Mouse (Mus musculus) heart, adult 18-20 months (tissue): ENCODE data around the gene Cib3. TPM values are rescaled to one million over a fixed set of nuclear protein-coding genes. Genes with fewer than 3 reads are reported as not detected.

Experiments
- DNase-seq, 2 experiments: peaks; one replicate each; pipeline ENCODE4 v3.0.0; 2021 to 2022; ENCODE audit warnings: mixed read lengths in 1 of 2
- total RNA-seq, 2 experiments: library from RNA; stranded (reverse); gene quantifications; 2 replicates each; pipeline ENCODE4 v1.2.3; 2021

Gene Cib3
- total RNA-seq, 2 experiments from 2014 or later: 0.62 to 1.7 TPM

DNA sequence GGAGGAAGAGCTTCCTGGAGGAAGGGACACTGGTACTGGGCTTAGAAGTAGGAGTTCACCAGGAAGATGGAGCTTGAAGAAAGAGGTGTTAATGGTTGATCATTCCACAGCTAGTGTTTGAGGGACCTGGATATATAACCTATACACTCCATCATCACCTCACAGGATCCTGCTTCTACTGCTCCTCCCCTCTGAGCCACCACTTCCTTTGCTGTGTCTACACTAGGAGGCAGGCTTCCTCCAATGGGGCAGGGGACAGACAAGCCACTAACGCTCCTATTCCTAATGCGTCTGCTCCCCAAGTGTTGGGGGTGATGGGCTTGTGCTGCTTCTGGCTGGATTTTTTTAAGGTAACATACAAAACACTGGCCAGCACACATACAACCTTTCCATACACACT lies 1.9 kb downstream of the Cib3 start:
- no peak for DNase-seq

DNA sequence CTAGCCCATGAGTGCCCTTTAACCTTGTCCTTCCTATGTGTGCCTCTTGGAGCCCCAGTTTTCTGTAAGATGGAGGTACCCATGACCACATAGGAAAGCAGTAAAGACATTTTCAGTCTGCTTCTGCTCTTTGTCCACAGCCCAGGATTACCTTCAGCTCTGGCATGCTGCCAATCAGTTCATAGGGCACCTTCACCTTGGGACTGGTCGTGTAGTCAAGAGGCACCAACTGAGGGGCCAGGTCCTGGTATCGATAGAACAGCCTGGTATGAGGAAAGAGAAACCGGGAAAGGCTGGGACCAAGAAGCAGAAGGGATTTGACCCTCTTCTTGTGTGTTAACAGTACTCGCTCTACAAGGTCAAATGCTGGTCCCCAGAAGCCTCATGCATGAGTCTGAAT lies 2.4 kb downstream of the Cib3 start:
- no peak for DNase-seq

DNA sequence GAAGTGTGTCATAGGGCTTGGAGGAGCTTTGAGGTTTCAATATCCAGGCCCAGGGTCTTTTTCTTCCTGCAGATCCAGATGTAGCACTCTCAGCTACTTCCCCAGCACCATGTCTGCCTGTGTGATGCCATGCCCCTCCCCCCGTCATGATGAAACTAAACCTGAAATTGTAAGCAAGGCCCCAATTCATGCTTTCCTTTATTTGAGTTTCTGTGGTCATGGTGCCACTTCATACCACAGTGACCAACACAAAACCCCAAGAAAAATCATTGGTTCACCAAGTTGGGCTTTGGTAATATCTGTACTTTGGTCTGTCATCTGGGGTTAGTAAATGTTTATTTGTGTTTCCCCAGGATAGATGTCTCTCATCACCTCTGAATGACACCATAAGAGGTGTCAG lies 4.1 kb downstream of the Cib3 start:
- no peak for DNase-seq

DNA sequence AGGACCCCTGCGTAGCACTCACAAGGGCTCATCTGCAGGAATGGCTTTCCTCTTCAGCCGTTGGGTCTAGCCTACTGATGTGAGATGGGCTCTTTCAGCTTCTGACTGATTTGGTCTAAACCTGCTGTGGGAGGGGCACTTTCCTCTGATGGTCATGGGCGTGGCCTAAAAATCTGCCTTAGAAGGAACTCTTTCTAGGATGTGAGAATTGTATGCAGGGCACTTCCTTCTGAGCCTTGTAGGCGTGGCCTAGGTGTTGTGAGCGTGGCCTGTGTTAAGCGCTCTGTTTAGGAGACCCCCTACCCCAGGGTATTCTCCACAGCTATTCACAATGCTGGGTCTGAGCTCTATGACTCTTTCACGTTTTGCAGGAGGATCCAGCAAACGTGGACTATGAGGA lies 14.6 kb downstream of the Cib3 start:
- DNase-seq: no peak

DNA sequence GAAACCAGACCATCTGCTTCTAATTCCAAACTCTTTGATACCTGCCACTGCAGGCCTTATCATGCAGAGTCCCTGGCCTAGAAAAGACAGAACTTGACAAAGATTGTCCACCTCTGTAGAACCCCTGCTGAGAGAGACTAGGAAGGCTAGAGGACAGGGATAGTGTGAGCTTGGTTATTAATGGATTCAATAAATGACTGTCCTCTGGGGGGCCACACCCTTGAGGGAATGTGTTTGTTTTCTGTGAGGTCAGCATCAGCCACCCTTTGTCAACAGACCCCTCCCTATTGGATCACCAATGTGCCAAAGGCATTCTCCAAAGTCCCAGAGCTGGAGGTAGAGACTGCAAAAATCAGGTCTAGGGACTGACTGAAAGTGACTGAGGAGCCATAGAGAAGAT lies 20.6 kb downstream of the Cib3 start:
- DNase-seq: no peak

DNA sequence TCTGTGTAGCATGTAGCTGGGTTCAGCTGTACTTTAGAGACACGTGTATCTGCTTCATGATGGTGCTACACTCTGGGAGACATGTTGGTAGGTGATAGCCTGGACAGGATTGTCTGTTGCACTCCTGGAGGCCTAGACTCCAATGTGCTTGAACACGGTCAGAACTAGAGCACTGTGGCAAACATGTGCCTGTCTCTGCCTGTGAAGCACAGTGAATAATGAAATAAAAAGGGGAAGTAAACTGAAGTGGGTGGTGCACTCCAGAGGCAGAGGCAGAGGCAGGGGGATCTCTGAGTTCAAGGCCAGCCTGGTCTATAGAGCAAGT lies 22.5 kb downstream of the Cib3 start:
- DNase-seq: no peak

DNA sequence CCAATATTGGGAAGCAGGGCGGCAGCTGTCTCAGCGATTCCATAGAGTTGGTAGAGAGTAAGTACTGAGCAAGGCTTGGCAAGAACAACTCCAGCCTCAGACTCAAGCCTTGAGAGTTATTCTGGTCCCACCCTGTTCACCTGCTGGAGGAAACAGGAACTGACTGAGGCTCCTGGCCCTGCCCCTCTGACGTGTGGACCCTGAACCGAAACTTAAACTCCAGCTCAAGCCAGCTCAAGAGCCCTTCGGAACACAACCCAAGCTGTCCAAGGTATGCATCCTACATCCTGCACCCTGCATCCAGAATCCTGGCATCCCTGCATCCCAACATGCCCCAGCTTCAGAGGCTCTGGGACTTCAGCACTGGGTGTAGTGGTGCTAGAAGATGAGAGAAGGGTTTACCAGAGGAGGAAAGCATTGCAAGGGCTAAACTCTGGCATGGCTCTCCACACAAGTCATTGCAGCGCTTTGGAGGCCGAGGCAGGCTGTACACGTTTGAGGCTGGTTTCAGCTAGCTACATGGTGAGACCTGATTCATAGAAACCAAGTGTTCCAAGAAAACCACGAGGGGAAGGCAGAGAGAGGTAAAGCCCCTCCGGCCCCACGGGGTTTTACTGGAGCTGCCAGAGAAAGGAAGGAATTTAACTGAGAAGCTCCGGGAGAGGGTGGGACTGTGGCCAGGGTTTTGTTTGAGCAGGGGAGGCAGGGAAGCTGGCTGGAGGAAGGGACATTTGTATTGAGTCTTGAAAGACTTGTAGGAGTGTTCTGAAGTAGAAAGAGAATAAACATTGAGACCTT lies 23.0 kb downstream of the Cib3 start, which contains the start of gene Hsh2d:
TSS of gene Hsh2d (plus strand) at position 222 of the 798 bp plus-strand sequence.
- DNase-seq: no peak

DNA sequence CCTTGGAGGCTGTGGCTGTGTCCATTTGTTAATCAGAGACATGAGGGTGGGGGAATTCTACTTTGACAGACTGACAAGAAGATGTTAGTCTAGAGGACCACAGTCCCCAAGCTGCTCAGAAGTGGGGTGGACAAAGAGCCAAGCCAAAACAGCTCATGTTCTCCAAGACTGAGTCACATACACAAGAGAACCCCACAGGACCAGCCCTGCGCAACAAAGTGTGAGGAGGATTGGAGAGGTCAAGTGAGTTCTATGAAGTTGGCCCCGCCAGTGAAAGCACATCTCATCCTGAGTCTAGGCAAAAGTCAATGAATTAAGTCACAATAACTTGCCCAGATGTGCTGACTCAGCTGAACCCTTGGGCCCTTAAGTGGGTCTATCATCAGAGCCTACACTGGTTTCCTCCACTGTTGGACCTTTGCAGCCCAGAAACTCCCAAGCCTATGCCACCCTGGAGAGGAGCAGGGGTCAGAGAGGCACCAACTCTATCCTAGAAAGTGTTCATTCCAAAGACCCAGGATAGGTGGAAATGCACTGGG lies 24.8 kb downstream of the Cib3 start:
- peak in 1 of 2 experiments; percentile 14 for DNase-seq

DNA sequence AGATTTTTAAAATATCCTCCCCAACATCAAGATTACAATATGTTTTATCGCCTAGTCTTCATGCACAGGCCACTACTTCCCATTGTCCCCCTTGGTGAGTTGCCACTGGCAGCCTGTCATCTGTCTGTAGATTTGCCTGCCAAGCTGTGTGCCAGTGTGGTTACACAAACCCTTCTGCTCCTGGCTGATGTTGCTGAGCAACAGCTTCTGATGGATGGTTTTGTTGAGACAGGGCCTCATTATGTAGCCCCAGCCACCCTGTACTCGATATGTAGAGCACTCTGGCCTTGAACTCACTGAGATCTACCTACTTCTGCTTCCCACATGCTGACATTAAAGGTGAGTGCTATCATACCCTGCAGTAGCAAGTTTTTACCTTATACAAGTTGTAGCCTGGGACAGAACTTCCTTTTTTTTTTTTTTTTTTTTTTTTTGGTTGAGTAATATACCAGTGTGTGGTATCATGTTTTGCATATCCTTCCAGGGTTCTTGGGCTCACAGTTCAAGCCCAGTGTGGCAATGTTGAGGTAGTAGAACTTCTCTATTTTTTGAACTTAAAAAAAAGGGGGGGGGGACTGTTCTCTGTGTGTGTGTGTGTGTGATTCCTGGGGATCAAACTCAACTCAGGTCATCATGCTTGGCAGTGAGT lies 29.0 kb downstream of the Cib3 start:
- no peak for DNase-seq

DNA sequence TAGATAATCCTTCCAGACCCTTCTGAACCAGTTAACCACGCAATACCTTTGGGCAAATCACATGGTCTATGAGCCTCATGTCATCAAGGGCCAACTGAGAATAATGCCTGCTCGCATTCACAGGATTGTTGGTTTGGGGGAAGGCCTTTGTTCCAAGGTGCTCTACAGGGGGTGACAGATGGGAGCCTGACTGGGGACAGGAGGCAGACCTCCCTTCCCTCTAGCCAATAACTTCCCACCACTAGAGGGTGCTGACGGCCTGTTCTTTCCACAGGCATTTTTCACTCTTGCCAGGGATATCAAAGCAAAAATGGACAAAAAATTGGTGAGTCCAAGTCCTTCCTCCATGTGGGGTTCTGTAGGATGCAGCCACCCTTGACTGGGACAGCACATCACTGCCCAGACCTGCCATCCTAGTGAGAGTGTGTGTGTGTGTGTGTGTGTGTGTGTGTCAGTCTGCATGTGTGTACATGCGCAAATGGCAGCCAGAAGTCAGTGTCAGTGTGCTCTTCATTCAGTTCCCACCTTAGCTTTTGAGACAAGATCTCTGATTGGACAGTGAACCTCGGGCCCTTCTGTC lies 35.2 kb downstream of the Cib3 start:
- DNase-seq: peak; percentile 80 to 92

DNA sequence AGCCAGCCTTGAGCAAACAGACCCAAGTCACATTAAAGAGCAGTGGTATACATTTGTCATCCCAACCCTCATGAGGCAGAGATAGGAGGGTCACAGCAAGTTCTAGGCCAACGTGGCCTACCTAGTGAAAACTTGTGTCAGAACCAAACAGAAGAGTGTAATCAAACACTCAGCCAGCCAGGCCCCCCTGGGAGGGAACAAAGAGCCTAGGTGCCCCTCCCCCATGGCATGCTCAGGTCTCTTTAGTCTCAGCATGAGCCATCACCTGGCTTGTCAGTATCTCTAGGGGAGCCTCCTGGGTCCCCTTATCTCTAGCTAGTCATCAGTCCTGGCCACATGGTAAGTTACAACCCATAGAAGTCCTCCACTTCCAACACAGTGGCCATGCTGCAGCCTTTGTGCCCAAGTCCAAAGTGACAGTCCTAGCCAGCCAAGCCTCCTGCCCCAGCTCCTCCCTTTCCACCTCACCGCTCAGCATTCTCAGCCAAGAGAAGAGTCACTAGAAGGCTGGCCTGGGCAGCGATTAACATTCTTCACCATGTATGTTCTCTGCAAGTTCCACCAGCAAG lies 42.9 kb downstream of the Cib3 start:
- DNase-seq: no peak

DNA sequence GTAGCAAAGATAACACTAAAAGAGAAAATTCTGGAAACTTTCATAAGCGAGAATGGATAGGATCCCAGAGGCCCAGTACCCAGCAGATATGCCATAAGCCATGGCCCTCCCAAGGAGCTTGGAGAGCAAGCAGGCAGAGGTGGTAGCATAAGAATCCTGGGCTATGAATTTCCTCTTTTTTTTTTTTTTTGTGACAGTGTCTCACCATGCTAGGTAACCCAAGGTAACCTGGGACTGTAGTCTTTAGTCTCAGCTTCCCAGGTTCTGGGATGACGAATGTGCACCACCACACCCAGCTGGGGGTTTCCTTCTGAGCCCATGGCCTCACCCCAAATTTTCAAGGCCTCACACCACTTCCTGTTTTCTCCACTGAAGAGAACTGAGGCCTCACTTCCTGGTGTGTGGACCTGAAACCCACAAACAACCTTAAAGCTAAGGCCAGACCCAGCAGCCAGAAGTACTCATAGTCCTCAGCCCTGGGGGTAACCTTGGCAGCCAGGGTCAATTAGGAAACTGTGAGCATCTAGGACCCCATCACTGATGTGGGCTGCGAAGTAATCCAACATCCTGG lies 43.5 kb downstream of the Cib3 start:
- peak in 1 of 2 experiments; percentile 52 for DNase-seq

DNA sequence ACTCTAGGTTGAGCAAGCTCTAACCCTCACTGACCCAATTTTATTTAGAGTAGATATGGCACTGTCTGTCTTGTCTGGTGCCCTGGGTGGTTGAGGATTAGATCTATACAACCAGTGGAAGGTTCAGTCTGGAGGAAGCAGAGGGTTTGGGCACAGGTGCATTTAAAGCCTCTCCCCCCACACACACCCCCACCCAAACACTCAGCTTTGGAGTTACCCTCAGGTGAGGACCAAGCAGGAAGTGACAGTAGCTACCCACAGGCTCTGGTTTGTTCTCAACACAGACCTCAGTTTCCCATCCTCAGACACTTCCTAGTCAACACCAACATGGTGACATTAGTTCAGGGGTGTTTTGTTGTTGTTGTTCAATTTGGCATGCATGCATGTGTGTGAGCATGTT lies 49.8 kb downstream of the Cib3 start:
- no peak for DNase-seq

DNA sequence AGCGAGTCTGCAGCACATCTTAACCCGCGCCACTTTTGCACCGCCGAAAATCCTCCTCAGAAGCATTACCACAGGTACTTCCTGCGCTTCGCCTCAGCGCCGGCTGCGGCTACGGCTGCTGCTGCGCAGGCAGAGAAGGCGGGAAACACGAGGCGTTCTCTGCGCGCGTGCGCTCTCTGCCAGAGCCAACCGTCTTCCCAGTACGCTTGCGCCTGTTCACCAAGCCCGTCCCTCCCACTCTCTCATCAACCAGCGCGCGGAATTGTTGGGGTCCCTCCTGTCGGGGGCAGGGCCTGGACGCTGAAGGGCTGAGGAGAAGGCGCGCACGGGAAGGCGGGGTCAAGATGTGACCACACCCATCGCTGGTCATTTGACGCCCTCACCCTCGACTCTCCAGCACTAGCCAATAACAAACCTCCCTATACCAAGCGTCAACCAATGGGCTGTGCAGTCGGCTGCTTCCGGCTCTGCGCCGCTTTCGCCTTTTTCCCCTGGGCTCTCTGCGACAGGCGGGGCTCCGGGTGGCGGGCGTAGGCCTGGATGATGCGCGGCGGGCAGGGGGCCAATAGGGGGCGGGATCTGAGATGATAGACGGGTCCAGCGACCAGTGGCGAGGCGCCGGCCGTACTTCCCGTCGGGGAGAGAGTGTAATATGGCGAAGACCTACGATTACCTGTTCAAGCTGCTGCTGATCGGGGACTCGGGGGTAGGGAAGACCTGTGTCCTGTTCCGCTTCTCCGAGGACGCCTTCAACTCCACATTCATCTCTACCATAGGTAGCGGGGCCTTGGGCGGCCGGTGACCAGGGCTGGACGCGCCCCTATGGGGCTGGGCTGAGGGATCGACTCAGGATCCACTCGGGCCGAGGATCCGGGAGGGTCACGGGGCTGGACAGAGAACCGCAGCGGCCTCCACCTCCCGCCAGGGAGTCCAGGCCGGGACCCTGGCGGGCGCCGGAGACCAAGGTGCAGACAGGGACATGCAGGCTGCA lies 51.6 kb downstream of the Cib3 start, which contains the start of gene Rab8a:
TSS of gene Rab8a (plus strand) at position 494 of the 991 bp plus-strand sequence.
- peak; percentile 100 for DNase-seq

DNA sequence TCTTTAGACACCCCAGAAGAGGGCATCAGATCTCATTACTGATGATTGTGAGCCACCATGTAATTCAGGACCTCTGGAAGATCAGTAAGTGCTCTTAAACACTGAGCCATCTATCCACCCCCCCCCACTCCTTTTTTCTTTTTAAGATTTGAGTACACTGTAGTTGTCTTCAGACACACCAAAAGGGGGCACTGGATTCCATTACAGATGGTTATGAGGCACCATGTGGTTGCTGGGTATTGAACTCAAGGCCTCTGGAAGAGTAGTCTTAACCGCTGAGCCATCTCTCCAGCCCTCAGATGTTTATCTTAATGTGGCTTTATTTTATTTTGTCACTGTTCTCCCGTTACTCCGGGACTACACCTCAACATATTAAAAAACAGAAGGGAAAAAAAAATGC lies 52.6 kb downstream of the Cib3 start:
- no peak for DNase-seq

DNA sequence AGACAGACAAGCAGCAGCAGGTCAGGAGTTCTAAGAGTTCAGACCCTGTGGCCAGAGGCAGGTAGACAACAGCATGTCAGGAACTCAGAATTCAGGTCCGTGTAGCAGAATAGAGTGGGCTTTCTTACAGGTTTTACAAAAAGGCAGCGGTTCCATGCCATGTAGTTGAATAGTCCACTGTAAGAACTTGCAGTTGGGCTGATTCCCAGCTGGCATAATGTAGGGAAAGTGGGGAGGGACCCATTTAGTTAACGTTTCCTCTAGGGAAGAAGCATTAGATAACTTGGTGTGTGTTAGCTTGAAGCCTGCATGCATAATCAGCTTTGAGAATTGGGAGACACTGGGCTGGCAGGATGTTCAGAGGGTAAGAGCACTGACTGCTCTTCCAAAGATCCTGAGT lies 53.9 kb downstream of the Cib3 start:
- no peak for DNase-seq

DNA sequence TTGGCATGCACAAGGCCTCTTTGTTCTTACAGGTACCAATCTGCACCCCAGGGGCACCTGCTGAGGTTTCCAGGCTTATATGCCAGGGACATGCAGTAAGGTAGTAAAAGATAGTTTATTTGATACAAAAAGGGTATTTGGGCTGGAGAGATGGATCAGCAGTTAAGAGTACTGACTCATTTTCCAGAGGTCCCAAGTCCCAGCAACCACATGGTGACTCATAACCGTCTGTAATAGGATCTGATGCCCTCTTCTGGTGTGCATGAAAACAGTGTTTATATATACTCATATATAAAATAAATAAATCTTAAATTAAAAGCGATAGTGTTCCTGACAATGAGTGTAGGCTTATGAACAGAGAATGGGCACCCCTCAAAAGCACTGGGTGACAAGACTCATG lies 54.5 kb downstream of the Cib3 start:
- no peak for DNase-seq
